Mouse (Mus musculus) frontal cortex, postnatal 36 days (tissue): ENCODE measurements around the gene Gtdc1.

ENCODE experiments used
- DNase-seq, 2 experiments: peaks; one replicate each; pipeline ENCODE4 v3.0.0; 2022; ENCODE audit warnings: low spot score in 2 of 2

Gtdc1 gene

DNA sequence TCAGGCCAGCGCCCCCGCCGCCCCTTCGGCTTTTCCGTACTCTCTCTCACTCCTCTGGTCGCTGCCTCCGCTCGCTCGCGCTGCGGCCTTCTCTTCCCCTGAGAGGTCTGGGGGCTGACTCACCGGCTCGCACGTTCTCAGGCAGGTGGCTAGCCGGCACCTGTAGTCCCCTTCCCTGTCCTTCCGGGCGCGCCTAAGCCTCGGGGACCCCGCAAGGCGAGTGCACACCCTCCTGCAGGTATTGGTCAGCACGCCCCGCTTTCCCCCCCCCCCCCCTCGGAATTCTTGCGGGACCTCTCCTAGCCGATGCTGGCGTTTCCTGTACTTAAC, at the start of gene Gtdc1:
Gene Gtdc1, minus strand, starts transcription at position 176 of the 330 bp plus-strand sequence.
- no peak for DNase-seq

DNA sequence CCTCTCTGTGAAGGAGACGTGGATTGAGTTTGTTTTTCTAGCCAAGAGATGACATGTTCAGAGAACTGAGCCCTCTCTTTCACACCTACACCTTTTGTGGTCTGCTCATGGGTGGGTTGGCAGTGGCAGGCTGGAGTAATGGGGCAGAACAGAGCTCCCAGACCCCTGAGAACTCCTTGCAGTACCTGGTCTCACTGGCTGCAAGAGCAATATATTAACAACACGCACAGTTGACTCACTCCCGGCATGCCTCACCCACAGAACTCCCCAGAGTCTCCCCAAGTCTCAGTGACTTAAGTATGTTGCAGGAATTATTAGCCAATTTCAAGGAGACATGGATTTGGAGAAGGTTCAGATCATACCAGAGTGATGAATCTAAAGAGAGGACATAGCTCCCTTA, 49.6 kb upstream of the Gtdc1 start:
- DNase-seq: no peak

DNA sequence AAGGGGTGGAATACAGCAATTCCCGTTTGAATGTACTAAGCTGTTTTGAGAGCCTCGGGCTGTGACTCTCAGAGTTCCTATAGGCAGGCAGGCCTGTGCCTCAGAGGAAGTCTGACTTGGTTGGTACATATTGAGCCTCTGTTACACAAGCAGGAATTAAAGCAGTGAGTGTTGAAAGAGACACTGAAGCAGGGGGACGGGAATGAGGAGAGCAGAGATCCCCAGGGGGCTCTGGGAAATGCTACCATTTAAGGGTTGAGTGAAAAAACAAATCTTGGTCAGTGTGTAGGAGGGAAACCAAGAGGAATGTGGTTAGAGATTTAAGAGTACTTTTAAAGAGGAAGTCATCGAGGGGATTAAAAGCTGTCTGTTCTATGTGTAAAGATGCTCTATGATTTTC, 49.0 kb upstream of the Gtdc1 start:
- no peak for DNase-seq

DNA sequence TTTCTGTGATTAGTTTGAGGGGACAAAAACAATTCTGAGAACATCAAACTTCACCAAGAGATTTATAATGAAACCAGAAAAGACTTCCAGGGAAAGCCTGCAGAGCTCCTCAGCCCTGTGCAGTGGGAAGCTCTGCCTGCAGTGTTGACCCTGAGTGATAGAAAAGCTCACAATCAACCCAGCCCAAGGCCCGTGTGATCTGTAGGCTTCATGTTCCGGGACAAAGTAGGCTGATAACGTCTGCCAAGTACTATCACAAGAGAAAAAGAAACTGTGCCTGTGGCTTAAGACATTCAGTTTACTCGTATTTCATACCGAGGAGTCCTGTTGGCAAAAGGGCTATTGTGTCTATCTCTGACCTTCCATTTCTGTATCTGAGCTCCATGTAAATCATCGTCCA, 46.4 kb upstream of the Gtdc1 start:
- no peak for DNase-seq

DNA sequence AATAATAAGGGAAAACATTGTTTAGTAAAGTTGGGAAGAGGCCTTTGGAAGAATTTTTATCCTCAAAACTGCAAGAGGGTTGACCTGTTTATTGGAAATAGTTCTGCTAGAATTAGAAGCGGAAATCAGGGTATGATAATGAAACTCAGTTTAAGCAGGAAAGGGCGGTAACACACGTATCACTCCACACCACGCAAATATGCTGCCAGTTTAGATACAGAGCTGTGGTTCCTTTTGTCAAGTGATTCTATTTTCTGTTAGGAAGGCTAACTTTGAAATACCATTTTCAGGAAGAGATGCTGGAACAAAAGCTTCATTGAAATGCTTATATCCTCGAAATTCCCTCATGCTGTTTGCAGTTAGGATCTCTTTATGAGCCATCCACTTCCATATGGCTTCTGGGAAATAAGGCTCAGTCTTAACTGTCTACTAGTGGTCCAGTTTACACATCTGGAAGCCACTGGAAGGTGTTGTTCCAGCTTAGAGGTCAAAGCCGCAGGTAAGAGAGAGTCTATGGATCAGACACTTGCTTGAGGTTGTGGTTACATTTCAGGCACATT, 42.7 kb upstream of the Gtdc1 start:
- DNase-seq: no peak

DNA sequence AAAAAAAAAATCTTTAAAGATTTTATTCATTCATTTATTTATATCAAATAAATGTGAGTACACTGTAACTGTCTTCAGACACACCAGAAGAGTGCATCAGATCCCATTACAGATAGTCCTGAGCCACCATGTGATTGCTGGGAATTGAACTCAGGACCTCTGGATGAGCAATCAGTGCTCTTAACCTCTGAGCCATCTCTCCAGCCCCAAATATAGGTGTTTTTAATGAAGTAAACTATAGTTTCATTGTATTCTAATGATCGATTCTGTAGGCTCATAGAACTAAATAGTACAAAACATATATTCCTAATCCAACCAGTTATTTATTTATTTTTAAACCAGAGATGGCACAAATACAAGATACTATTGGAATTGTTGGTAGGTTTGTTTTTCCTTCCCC, 42.2 kb upstream of the Gtdc1 start:
- no peak for DNase-seq

DNA sequence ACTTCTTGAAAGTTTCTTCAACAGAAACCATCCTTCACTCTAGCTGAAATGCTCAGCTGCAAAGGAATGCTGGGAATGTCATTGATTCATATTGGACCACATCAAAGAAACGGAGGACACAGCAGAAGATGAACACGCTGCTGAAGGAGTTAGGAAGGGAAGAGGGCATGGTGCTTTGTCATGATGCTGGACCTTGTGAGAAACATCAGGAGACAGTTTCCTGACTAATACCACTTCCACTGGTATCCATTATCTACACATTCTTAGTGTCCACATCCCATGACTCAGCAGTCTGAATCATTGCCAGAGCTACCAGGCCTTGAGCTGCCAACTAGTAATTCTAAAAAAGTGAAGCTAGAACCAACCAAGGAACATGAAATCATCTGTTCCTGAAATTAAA, 41.8 kb upstream of the Gtdc1 start:
- DNase-seq: no peak

DNA sequence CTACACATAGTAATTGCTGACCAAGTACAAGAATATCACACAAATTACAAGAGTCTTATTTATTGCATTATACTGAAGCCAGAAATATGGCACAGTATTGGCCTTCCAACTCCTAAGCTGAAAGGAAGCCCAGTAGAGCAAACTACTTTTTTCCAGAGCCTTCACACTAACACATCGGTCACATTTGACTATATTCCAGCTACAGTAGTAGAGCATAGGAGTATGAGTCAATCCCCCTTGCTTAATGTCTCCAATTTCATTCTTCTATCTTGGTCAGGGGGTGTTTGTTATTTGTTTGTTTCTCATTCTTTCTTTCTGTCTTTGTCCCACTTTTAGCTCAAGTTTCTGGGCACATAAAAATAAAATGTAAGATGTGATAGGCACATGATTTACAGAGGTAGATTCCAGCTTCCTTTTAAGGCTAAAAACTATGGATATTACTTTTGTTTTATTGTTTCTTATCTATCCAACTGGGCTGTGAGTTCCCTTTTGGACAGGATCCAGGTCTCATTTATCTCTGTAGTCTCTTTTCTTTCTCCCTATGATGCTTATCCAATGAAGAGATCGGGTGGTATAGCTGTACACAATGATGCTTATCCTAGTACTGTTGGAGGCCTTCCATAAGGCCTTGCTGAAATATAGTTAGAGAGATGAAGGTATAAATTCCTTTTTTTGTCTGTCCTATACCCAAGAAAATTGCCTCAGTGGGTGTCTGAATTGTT, 38.5 kb upstream of the Gtdc1 start:
- DNase-seq: no peak

DNA sequence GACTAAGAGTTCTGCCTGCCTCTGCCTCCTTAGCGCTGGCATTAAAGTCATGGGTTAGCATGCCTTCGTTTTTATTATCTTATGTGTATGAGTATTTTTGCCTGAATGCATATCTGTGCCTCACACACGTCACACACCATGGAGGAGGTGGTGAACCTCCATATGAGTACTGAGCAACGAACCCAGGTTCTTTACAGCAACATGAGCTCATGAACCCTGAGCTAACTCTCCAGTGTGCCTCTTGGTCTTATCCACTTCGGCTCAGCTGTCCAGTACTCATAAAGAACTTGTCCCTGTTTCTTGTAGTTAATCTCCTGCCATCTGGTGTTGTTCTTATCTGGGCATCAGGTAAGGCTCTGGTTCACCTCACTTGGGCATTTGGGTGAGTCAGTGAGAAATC, 35.2 kb upstream of the Gtdc1 start:
- DNase-seq: no peak

DNA sequence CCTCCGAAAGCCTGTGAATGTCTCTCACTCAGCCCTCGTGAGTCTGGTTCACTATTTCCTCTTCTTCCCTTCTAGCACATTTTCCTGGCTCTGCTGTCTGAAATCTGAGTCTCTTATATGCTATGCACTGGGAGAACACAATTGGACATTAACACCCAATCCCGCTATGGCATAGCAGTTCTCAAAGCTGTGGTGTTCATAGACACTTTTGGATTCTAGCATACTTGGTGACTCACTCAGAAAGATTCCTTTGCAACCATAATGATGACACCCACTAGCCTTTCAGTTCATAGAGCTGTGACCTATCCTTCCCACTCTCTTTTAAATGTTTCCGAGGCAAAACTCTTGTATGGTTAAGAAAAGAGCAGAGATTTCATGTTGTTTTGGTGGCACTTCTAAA, 33.7 kb upstream of the Gtdc1 start:
- DNase-seq: no peak

DNA sequence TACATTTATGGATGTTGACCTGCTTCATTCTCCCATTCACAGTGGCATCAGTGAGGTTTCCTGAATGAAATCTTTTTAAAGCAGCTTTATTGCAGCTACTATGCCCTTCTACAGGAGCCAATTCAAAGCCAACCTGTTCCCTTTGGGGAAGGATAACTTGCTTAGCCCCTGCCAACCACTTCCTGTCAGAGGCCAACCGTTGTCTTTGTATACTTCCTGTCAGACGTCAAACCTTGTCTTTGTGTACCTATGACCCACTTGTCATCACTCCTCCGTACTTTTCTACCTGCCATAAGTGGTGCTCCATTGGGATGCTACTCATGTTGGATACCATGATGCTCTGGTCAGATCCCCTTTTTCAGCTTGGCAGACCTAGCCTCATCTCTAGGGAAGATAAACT, 33.1 kb upstream of the Gtdc1 start:
- DNase-seq: no peak

DNA sequence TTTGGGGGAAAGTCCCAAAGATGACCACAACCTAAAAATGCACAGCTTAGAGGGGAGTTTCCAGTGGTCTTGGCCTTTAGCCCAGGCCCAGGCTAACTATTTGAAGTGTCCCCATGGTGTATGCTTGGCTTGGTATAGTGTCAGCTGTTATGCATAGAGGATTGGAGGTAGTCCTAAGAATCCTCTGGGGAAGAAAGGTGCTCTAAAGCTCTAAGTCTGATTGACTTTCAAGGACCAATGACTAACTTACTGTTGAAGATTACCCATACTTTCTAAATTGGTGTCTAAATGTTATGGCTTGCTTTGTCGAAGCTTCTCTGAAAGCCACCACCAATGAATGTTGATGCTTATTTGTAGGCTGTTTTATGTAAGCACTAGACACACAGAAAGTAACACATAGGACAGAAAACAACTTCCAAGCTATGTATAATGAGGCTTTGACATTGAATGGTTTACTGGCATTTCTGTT, 29.9 kb upstream of the Gtdc1 start:
- no peak for DNase-seq

DNA sequence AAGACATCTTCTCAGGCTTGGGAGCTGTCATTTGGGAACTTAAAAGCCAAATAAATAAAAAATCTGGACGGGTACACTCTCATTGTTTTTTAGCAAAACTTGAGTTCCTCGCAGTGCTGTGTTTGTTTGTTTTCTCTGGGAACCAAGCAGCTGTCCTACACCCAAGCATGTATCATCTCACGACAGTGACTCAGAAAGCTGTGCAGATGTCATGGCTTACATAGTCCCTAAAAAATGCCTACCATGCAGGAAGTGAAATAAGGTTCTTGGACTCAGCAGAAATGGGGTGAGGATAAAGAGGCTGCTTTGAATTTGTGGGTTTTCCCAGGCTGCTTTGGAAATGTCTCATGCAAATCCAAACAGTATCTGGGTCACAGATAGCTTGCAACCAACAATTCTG, 28.8 kb upstream of the Gtdc1 start:
- no peak for DNase-seq

DNA sequence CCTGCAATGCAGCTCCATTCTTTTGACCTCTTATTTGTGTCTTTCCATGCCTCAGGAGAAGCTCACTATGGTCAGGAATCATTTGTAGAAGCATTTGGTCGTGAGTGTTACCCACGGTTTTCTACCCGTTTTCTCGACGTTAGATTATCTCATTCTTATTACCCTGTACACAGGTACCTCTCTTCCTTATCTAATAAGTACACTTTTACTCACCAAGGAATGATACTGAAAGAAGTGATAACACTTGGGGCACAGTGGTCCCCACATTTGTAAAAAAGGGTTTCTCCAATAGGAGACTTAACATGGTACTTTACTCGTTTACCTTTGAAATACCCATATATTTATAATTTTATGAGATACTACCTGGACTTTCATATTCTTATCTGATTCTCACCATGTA, 28.0 kb upstream of the Gtdc1 start:
- no peak for DNase-seq

DNA sequence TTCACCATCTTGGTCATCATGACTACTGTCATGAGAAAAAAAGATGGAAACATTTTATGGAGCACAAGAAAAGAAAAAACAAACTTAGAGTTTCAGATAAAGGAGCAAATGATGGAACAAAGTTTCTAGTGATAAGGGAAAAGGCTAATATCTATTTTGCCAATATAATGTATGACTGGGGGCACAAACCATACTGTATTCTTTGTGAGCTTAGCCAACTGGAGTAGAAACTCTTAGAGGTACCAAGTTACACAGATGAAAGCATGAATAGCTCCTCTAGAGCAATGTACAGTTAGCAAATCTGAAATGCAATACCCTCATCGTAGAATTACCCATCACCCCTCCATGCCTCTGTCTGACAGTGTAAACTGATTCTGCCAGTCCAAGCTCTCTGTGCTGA, 26.7 kb upstream of the Gtdc1 start:
- no peak for DNase-seq

DNA sequence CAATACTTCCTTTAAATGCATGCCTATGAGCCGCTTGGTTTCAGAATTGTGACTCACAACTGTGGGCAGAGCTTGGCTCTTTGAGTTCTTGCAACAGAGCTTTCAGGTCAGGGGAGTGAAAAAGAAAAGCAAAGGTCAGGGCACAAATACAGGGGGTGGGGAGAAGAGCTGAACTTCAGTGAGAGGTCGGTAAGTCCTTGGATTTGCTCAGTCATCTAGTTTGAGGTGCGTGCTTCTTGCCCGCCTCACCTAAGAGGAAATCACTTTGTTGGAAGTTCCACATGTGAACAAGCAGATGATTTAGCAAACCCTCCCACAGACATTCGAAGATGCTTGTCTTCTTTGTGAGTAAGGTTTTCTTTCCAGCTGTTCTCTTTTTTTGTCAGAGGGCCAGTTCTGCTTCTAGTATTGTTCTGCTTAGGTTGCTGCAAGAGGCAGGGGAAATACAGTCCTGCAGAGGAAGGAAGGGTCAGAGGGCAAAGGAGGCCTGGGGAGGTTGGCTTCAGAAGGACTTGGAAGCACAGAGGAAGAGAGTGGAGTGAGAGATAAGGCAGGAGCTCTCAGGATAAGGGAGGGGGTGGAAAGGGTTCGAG, 25.5 kb upstream of the Gtdc1 start:
- DNase-seq: no peak

DNA sequence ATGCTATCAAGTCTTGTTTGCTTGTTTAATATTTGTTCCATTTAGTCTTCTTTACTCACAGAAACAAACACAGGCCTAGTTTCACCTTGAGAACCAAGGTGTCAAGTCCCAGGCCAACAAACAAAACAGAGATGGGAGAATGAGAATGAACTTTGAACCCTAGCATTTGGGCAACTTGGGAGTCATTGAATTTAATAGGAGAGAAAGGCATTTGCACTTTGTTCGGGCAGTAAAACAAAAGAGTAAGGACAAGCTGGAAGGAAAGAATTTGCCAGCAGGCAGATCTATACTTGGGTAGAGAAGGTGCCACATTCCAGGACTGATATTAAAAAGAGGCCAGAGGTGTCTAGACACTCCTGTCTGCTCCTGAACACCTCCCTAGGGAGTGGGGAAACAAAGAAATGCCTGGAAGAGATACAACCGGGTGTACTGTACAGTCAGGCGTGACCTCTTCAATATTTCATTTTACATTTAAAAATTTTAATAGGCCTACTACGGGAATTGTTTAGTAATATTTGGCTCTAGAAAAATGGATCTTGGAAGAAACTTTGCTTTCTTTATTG, 24.3 kb upstream of the Gtdc1 start:
- DNase-seq: no peak

DNA sequence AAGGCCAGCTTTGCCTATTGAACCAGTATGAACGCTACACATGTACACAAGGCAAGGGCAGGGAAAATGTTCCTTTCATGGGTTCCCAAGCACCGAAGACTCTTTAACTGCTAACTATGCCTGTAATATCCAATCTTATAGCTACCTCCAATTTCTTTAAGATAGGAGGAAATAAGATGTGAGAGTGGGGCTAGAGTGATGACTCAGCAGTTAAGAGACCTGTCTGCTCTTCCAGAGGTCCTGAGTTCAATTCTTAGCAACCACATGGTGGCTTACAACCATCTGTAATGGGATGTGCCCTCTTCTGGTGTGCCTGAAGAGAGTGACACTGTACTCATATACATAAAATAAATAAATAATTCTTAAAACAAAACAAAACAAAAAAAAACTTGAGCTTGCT, 17.2 kb upstream of the Gtdc1 start:
- no peak for DNase-seq

DNA sequence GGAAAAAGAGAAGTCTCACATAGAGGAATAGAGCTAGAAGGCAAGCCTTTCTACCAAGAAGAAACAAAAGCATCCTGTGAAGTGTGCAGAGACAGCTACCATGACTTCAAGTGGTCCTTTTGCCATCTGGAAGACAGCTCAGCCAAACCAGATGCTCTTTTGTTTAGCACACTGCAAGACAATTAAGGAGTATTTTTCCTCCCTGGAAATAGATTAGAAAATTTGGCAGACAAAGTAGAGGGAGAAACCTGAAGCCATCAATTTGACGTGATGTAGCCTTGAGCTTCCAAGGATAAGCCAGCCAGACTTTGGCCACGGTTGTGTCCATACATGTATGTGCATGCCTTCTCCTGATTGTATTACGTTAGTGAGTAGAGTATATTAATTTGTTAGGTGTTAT, 3.5 kb upstream of the Gtdc1 start:
- no peak for DNase-seq

DNA sequence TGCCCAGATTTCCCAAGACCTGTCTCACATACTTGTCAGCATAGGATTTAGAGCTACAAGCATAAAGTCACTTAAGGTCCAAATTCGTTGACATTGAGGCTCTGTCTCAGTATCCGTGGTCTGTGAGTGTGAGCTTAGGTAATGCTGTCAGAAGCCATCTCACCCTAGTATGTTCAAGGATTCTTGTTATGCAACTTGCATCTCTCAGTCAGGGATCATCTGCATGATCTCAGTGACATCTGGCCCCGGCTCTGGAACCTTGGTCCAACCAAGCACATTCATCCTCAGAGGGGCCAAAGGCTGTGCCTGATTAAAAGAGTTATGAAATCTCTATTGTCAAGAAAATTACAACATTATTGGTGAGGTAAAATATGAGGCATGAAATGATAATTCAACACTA, 1.2 kb upstream of the Gtdc1 start:
- no peak for DNase-seq

DNA sequence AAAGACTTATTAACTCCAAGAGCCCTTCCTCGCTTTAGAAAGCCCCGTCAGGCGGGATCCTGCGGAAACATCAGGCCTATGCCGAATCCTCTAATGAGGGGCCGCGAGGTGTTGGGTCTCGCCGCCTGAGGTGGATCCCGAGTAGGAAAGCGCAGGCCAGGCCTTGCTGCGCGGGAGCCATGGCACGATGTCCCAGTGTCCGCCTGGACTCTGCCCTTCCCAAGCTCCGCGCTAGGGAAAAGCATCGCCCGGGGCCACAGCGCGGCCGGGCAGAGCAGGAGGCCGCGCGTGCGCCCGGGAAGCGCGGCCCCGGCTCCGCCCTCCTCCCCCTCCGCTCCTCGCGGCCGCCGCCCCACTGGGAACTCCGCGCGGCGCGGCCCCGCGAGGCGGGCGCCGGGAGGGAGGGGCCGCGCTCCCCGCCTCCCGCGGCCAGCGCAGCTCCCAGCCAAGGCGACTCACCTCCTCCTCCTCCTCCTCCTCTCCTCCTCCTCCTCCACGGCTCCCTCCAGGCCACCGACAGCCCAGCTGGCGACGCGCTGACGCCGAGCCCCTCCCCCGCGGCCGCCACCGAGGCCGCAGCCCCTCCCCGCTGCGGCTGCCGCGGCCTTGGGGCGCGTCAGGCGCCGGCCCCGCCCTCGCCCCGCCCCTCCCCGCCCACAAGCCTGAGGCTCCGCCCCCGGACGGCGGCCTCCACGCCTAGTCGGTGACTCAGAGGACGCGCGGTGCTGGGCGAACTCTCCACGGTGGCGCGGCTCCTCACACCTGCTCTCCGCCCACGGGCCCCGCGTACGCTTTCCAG, 575 bp downstream of the Gtdc1 start:
- DNase-seq: peak; percentile 90 to 91

DNA sequence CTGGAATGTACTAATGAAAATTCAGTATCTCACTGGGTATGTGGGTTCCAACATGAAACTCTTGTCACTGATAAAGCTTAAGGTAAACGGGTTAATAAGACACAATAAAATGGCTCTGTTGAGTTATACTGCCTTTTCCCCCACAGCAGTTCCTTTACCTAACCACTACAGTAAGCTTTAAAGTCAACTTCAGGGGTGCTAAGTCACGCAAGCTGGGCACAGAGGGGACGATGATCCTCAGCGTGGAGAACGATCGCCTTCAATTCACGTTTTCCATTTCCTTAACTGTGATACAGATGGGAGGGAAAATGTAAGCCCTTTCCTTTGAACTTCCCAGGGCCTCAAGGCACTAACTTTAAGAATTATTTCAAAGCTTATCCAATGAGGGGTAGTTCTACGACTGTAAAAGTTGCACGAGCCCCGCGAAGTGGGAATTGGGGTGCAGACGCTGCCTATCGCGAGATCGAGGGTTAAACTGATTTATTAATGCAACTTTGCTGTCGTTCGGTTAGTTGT, 1.2 kb downstream of the Gtdc1 start:
- no peak for DNase-seq
